Mouse (Mus musculus) CD8-positive naive resting alpha-beta T cell, adult 2 months (primary cell): ENCODE results near the gene Rnaset2b.
A peak's percentile ranks its signal among the peaks of the same experiment; 100 is the strongest.
"Not testable (repeated sequence)": the region's sequence is repeated elsewhere in the genome, so short reads cannot be mapped to it uniquely, and the experiment has no call there.

Source experiments
- DNase-seq, 2 experiments: peaks; one replicate each; pipeline ENCODE4 v3.0.0; 2022; ENCODE audit warnings: low read depth in 2 of 2, low spot score in 2 of 2

The Rnaset2b gene

GRCm38 (mm10) chr17:6970334-6970733, at the start of gene Rnaset2b:
TSS of gene Rnaset2b (plus strand) at chr17:6970634.
- not testable (repeated sequence) for DNase-seq

- not testable (repeated sequence) for DNase-seq
Observed at GRCm38 (mm10) chr17:6931625-6932024, 38.8 kb upstream of the Rnaset2b start.

DNA sequence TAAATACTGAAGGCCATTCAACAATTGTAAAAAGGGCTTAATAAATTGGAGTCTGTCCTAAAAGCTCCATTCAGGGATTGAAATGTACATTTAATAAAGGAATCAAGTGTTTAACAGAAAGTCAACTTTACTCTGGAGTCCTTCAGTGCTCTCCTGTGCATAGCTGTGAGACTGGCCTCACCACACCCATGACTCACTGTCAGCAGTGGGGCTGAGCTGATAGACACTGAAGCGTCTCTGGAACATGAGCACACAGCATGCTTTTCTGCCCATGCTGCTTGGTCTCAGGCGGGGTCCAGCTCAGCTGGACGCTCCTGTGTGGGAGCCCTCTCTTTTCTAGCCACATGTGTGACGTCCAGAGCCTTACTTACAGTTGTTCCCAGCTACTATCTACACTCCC, 27.9 kb upstream of the Rnaset2b start:
- DNase-seq, result not testable (repeated sequence)

DNA sequence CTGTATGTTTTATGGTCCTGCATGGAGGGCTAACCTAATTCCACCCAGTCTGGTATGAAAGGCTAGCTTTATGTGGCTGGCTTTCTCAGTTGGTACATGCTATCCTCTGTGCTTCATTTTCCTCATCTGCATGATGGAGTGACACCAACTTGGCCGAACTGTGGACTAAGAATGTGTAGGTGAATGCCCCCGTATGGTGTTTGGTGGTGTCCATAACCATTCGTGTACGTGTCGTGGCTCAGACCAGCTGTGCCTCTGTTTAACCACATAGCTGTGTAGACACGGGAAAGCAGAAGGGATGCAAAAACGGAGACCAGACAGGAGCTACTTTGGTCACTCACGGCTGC, 22.8 kb upstream of the Rnaset2b start:
- DNase-seq, result not testable (repeated sequence)

- DNase-seq, result peak; percentile 46 to 52
Observed at GRCm38 (mm10) chr17:6947984-6948768, 22.3 kb upstream of the Rnaset2b start, which contains the start of gene Rsph3b. TSS of gene Rsph3b (minus strand) at chr17:6948682.

DNA sequence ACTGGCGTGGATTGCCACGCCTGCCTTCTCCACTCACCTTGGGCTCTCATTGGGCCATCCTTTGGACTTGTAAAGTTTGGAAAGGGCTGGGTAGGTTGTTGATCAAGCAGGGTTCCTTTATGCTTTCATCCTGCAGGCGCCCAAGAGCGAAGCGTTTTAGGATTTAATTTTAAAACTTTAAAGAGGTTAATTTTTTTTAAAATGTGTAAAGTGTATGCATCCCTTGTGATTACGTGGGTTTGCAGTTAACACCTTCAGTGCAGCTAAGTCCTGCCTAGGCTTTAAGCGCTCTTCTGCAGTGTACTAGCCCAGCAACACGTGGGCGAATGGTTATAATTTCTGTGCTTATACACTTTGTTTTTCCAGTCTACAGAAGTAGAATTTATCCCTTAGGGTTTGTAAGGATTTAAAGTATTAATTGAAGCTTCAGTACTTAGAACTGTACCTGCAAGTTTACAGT, 21.6 kb upstream of the Rnaset2b start:
- not testable (repeated sequence) for DNase-seq

DNA sequence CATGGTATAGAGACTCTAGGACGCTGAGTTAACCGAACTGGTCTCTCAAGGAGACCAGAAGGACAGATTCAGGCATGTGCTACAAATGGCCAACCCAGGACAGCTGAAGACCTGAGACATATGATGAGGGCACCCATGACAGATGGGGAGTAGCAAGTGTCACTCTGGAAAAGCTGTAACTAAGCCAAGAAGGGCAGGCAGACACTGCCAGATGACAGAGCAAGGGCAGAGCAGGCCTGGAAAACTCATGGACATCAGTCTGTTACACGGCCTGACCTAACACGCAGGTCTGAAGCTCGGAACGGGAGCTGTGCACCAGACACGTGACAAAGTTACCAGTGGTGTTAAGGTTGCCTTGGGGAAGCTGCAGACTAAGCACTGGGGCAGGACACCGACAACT, 11.6 kb upstream of the Rnaset2b start:
- not testable (repeated sequence) for DNase-seq

DNA sequence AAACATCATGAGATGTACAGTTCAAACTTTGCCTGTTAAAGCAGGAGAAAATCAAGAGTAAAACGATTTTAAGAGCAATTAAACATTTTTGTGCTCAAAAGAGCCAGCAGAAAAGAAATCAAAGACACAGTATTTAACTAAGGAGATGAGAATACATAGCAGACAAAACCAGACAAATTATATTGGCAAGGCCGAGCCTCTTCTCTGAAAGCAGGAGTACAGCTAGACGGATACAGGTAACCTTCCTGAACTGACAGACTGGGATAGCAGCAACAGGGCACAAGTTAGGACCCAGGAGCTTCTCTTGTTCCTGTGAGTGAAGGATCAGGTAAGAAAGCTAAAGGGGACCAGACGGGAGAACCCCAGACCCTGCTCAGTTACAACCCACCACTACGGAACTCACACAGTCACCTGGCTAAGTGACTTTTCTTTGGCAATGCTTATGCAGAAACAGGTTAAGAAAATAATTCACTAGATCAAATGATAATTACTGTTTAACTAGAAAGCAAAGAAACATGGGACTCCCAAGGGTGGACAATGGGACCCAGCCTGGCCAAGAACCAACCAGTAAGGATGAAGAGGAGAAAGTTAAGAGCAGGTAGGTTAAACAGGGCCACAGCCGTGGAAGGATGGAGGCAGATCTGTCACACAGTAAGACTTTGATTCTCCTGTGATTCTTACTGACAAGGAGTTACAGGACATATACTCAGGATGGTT, 10.7 kb upstream of the Rnaset2b start:
- not testable (repeated sequence) for DNase-seq

GRCm38 (mm10) chr17:6960349-6960748, 10.1 kb upstream of the Rnaset2b start:
- not testable (repeated sequence) for DNase-seq

- peak; percentile 37 to 43 for DNase-seq
Observed at GRCm38 (mm10) chr17:6960776-6961175, 9.7 kb upstream of the Rnaset2b start, which contains the start of gene Tagap1. TSS of gene Tagap1 (minus strand) at chr17:6961156.

DNA sequence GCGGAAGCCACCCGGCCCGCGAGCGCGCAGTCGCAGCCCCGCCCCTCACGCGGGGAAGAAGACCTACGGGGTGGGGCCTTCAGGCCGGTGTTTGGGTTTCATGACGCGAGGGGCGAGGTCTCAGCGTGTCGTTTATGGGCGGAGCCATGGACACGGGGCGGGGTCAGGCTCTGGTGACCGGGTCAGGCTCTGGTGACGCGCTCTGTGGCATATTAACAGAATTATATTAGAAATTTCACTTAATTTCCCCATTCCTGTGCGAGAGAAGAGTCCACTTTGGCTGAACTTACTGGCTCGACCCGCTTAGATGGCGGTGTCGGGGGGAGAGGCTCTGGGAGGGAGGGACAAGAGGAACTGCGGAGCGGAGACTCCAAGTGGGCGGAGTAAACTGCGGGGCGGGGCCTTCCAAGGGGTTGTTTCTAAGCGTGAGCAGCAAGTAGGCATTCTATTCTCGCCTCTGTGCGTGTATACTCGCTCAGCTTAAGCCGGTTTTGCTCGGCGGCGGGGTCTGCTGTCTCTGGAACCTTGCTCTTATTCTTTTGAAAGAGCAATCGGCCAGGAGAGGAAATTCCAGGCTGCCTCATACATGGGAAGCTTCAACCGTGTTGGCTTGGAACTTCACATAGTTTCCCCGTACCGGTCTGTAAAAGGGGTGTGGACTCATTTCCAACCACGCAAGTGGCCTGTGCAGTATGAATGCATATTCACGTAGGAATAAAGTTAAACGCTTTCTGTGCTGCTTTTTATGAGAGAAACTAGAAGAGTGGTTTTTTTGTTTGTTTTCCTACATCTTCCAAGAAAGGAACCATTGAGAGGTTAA, 9.0 kb upstream of the Rnaset2b start:
- peak; percentile 44 to 57 for DNase-seq

GRCm38 (mm10) chr17:6962339-6962738, 8.1 kb upstream of the Rnaset2b start:
- not testable (repeated sequence) for DNase-seq

DNA sequence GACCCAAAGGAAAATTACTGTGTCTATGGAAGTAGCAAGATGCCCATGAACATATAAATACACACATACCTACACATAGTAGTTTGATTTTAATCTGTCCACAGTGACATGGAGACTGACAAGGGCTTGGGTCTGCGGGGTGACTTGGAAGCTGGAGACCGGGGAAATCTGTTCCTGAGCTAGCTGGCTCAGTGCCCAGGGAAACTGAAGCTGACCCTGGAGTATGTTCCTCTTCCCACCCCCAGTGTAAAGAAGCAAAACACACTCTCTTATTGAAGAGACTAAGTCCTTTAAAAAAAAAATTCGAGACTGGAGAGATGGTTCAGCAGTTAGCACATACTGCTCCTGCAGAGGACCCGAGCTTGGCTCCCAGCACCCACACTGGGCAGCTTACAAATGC, 7.5 kb upstream of the Rnaset2b start:
- not testable (repeated sequence) for DNase-seq

DNA sequence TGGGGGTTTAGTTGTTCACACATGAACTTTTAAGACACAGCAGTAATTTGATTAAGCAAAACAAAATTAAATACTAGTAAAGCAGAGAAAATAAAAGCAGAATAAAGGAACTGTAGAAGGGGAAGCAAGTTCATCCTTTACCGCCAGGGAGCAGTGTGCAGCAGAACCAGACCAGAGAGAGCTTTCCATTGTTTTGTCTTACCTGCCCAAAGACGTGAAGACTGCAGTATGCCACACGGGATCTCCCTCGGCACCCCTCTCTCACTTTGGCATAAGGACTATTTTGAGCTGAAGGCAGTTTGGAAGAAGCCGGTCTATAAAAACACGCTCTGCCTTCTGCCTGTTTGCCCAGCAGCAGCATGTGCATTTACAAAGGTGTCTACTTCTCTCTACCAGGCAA, 5.1 kb upstream of the Rnaset2b start:
- DNase-seq, result peak in 1 of 2 experiments; percentile 33

GRCm38 (mm10) chr17:6967673-6968072, 2.8 kb upstream of the Rnaset2b start:
- DNase-seq, result not testable (repeated sequence)

GRCm38 (mm10) chr17:6971238-6971637, 804 bp downstream of the Rnaset2b start:
- not testable (repeated sequence) for DNase-seq

DNA sequence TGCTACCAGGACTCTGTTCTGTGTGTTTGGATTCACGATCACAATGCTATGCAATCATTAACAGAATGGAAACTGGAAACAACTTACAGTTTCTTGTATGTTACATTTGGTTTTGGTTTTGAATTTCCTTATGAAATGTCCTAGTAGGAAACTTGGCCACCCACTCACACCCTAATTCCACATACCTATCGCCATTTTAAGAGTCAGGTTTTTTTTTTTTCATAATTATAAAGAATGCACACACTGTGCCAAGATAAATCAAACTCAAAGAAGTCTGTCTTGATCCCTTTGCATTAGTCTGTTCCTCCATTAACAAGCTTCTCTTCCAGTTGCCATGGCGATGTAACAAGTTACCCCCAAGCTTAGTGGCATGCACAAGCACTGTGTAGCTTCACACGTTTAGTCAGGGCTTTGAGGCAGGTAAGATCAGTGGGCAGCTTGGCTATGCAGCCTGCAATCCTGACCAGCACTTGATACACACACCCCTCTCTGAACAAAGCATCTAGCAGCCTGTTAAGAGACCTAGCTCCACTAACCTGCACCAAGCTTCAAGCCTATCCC, 2.5 kb downstream of the Rnaset2b start:
- DNase-seq, result not testable (repeated sequence)

DNA sequence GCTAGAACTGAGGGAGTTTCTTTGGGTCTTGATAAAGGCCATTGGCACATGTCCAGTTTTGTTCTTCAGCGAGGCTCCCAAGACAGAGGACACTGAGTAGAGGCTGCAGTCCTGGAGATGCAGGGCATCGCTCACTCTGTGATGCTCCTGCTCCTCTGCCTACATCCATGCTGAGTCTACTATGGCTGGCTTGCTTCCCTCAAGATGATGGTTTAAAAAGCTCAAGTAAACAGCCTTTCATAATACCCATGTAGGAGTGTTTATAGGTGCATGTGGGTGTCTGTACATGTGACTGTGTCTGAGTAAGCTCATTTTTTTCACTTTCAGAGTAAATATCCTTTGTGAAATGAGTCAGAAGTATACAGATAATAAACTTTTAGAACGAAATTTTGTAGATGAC, 4.6 kb downstream of the Rnaset2b start:
- not testable (repeated sequence) for DNase-seq

GRCm38 (mm10) chr17:6978287-6979248, 8.1 kb downstream of the Rnaset2b start, which contains the start of gene Gm49721:
TSS of gene Gm49721 (plus strand) at chr17:6978904.
- peak; percentile 62 to 67 for DNase-seq

DNA sequence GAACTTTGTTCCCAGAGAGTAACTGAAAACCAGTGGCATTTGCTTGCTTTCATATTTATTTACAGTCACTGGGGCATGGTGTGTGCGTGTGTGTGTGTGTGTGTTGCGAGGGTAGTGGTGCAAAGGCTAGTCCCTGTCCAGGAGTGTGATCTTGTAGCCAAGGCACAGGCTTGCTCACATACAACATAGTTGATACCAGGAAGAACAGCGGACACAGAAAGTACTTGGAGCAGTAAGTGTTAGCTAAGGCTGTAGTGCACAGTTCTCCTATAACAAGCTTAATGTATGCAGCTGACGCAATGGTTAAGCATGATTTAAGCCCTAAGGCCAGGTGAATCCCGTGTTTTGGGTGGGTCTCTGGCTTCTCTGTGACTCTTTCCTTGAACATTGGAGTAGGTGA, 8.9 kb downstream of the Rnaset2b start:
- DNase-seq, result not testable (repeated sequence)
